Mouse (Mus musculus) lung, adult 2 months (tissue): ENCODE data around the gene Ankrd50. TPM values are rescaled to one million over a fixed set of nuclear protein-coding genes. Genes with fewer than 3 reads are reported as not detected.

Experiments
- DNase-seq: peaks from one replicate; pipeline ENCODE4 v3.0.0; 2022
- H3K4me1 ChIP-seq: fragments of 200-500 bp; 2 replicates; pipeline ENCODE4 v1.6.1; 2011; ENCODE audit warnings: low read length; ENCODE audit not compliant: control insufficient read depth, insufficient read depth
- H3K4me3 ChIP-seq: fragments of 200-500 bp; replicated peaks from 2 replicates; pipeline ENCODE3; 2011; ENCODE audit warnings: low read depth, mild to moderate bottlenecking, control low read depth, low read length; ENCODE audit errors: extremely low read depth
- CTCF ChIP-seq: fragments of 200-500 bp; IDR thresholded peaks from 2 replicates; pipeline ENCODE4 v1.5.1; 2011; ENCODE audit warnings: mild to moderate bottlenecking, low read length, control low read depth; ENCODE audit not compliant: insufficient read depth
- POLR2A ChIP-seq: fragments of 200-500 bp; IDR thresholded peaks from 2 replicates; pipeline ENCODE4 v1.6.1; 2011; ENCODE audit warnings: low read depth, mild to moderate bottlenecking, control low read depth, low read length, borderline replicate concordance; ENCODE audit errors: extremely low read depth
- WGBS: fragments of 180-500 bp; shearing (Covaris S2); methylation state at CpG from one replicate; pipeline ENCODE4 v1.1.7; 2018; 5-methylcytosine and 5-hydroxymethylcytosine counted together
- polyA plus RNA-seq: library from polyadenylated mRNA; depleted of rRNA; stranded (reverse); fragments of >200 nt; gene quantifications from 2 replicates; pipeline ENCODE4 v1.2.3, GENCODE M21; 2012; rRNA removed

Ankrd50 gene
- 49.2 and 56.4 TPM in 2 replicates for polyA plus RNA-seq

DNA sequence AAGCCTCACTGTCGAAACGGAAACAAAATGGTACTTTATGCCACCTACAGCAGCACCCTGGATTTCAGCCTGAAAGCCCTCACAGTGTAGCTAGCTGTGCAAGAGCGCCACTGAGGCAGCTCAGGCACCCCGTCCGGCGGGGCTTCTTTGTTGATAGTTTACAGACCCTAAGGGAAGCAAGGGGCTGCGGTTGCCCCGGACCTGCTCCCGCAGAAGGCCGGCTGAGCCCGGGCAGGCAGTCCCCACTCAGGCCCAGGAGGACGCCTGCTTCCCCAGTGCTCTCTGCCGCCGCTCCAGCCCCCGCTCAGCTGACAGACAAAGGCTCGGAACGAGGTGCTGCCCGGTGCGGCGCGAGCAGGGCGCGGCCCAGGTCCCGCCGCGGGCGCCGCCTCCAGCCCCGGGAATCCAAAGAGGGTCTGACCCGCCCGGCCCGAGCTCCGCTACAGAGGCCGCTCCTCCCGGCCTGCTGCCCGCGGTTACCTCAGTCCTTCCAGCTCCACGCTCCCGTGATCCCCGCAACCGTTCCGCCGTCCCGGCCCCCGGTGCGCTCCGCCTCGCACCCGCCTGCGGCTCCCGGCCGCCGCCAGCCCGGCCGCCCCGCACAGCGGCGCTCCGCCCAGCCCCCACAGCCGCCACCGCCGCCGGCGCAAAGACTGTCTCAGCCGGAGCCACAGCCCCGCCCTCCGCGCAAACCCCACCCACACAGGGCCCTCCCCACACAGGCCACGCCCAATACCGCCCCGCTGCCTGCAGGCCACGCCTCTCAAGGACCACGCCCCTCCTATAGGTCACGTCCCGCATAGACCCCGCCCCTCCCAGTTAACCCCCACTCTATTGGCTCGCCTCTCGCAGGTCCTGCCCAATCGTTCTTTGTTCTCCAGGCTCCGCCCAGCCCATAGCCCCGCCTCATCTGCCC lies at the start of gene Ankrd50:
Gene Ankrd50 (minus strand): TSS at position 654 of the 916 bp plus-strand sequence.
- peak; percentile 49; the same call in 1 of the 2 replicates for TF ChIP-seq POLR2A
- no peak for TF ChIP-seq CTCF
- WGBS, result under 1% methylated on average over 81 of the region's 81 CpGs
- Histone ChIP-seq H3K4me1 (peaks cover 11% of the 10 kb centered on the region), H3K4me3 (peak within 1 kb of the TSS; percentile 88)
- peak; percentile 99 for DNase-seq

DNA sequence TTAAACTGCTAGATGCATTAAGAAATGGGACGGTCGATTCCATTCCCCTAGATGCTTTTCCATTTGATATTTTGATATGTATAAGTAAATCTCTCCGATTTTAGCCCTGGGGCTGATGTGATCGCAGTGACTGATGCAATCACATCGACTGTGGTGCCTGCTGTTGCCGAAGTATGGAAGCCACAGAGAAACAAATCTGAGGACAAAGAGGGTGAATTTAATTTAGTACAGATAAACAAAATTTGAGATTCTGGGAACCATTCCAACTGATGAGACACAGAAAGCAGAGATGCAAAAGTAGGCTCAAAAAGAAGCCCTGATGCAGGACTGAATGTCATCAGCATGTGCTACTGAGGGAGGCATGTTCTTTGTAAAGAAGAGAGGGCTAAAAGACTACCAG lies 49.6 kb upstream of the Ankrd50 start:
- Histone ChIP-seq H3K4me3 (no peak overlapping the region), H3K4me1 (no peaks in the 10 kb centered on the region)
- DNase-seq, result no peak
- no peak for TF ChIP-seq CTCF
- TF ChIP-seq POLR2A, result no peak
- 77% methylated on average over 6 of the region's 6 CpGs for WGBS

DNA sequence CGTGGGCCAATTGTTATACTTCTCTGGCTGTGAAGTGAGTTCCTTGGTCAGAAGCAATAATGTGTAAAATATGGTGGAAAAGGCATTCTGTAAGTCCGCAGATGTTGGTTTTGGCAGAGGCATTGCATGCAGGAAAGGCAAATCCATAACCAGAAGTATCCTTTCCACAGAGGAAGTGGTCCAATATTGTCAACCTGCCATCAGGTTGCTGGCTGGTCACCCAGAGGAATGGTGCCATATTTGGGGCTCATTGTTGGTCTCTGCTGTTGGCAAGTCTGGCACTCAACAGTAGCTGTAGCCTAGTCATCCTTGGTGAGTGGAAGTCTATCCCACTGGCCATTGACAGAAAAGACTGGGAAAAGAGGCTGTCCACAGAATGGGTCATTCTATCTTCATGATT lies 35.8 kb upstream of the Ankrd50 start:
- TF ChIP-seq CTCF, result no peak
- no peak for TF ChIP-seq POLR2A
- H3K4me3 ChIP-seq, result no peak overlapping the region
- DNase-seq, result no peak
- 90% methylated on average over 2 of the region's 2 CpGs for WGBS
- no peaks in the 10 kb centered on the region for H3K4me1 ChIP-seq

DNA sequence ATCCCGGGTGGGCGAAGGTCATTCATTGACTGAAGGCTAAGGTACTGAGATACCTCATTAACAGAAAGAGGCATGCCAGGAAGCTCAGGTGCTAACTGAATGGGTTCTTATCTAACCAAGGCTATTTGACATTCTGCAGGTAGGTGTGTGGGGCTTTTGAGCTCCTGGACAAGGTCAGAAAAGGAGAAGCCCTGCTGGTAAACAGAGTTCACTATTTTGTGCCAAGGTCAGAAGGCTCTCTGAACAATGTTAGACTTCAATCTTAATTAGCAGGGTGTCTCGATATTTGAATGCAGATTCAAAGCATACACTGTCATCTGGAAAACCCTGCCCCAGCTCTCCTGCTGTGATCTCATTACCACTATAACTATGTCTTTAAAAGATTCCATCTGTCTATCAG lies 35.3 kb upstream of the Ankrd50 start:
- no peak for TF ChIP-seq CTCF
- TF ChIP-seq POLR2A, result no peak
- WGBS, result 85% methylated on average over 3 of the region's 3 CpGs
- DNase-seq, result no peak
- Histone ChIP-seq H3K4me1 (no peaks in the 10 kb centered on the region), H3K4me3 (no peak overlapping the region)

DNA sequence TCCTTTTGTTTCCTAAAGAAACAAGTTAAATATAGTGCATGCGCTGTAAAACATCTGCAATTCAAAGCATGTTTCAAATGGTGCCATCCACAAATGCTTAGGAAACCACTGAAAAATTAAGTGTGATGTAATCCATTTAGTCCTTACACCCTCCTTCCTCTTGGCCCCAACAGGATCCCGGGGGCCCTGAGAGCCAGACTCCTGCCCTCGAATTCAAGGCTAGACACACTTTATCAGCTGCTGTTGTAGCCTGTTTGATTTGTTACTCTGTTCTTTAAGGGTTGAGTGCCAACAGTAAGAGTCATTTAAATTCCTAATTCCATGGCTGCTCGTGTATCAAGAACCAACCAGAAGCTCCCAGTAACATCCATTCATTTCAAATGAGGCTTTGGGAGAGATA lies 19.0 kb upstream of the Ankrd50 start:
- no peaks in the 10 kb centered on the region for H3K4me1 ChIP-seq
- H3K4me3 ChIP-seq, result no peak overlapping the region
- DNase-seq, result no peak
- 52% methylated on average over 4 of the region's 4 CpGs for WGBS
- TF ChIP-seq CTCF (no peak), POLR2A (no peak)

DNA sequence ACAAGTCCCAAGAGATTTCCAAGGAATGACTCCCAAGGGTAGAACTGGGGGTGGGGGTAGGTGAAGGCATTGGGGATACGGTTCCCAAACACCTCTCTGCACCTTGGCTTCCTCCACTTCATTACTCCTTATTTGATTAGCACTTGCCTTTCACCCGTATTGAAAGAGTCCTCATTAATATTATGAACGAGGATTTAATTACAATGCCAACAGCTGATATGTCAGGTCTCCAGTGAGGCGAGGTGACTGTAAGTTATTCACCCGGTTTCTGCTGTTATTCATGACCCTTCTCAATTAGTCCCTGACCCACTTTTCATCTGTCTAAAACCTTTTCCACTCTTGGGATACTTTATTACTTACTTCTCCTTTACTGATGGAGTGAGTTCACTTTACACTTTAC lies 17.5 kb upstream of the Ankrd50 start:
- no peak overlapping the region for H3K4me3 ChIP-seq
- TF ChIP-seq CTCF (no peak), POLR2A (no peak)
- H3K4me1 ChIP-seq, result no peaks in the 10 kb centered on the region
- 76% methylated on average over 5 of the region's 5 CpGs for WGBS
- DNase-seq, result no peak

DNA sequence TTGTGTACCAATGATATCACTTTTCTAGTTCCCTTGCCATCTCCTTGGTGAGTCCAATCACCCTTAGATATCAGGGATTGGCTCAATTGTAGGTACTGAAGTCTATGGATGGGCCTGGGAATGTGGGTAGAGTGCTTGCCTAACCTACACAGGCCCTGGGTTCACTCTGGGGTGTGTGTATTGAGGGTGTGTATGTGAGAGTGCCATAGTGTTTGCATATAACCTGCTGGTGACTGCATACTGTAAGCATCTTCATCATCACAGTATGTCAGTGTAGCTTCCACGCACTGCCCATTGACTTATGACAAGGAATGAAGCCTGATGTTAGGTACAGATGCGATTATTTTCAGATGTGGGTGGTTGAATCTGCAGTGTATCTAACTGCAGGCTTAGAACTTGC lies 17.1 kb upstream of the Ankrd50 start:
- no peak overlapping the region for H3K4me3 ChIP-seq
- H3K4me1 ChIP-seq, result no peaks in the 10 kb centered on the region
- WGBS, result 96% methylated on average over 2 of the region's 2 CpGs
- no peak for DNase-seq
- TF ChIP-seq POLR2A (no peak), CTCF (no peak)

DNA sequence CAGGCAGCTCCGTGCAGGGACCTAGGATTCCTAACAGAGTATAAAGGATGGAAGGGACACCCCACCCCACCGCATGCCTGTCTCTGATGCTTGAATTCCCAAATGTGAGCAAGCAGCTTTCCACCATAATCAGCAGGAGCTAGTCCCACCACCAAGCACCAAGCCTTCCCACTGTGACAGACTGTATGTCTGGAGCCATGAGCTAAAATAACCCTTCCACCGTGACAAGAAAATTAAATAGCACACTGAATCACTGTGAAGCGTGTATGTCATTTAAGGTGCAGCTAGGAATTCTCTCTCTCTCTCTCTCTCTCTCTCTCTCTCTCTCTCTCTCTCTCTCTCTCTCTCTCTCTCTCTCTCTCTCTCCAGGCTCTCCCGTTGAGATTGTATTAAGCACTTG lies 16.7 kb upstream of the Ankrd50 start:
- WGBS, result 81% methylated on average over 5 of the region's 5 CpGs
- DNase-seq, result no peak
- TF ChIP-seq CTCF, result no peak
- no peak for TF ChIP-seq POLR2A
- Histone ChIP-seq H3K4me1 (no peaks in the 10 kb centered on the region), H3K4me3 (no peak overlapping the region)

DNA sequence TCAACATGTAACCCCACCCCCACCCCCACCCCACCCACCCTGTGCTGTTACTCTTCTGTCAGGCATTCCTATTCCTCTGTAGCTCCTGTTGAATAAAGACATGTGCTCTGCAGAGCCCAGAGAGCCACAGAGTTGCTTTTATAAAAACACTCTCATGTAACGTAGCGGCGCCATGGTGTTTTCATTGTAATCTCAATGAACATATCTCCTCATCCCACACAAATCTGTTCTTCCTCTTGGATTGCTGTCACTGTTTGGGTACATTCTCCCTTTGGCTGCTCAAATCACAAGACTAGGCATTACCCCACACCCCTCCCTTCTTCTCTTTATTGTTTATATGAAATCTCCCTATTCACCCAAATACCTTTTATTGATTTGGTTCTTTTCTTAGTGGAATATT lies 13.9 kb upstream of the Ankrd50 start:
- H3K4me3 ChIP-seq, result no peak overlapping the region
- DNase-seq, result no peak
- TF ChIP-seq CTCF (no peak), POLR2A (no peak)
- H3K4me1 ChIP-seq, result no peaks in the 10 kb centered on the region
- WGBS, result 98% methylated on average over 3 of the region's 3 CpGs
